Mouse (Mus musculus): Measurements from ENCODE around the gene Pde4c.
A peak's percentile ranks its signal among the peaks of the same experiment; 100 is the strongest.

The Pde4c gene

DNA sequence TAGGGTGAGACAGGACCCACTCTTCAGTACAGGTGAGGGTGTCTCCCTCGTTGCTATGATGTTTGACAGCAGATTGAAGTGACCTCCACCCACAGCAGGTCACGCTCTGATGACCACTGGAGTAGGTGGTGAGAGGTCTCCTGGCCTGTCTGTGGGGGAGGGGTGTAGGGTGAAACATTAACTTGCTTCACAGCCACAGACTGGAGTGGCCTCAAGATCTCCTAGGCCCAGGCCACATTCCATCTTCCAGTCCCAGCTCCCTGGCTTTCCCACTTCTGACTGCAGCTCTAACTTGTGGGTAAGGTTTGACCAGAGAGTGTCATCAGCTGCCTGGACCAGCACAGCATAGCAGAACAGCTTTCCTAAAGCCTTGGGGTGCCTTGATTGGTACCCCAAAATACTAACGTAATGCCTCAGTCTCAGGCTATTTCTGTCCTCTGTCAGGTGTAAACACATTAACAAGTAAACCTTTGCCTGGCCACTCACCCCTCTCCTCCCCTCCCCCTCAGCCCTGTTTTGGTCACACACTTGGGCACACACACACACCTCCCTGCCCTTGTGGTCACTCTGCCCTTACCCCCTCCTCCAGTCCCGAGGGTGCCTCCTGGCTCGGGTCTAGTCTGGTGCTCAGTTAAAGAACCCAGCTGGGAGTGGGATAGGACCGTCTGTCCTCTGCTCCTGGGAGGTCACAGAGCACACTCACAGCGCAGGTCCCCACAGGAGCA, at the start of gene Pde4c:
Gene Pde4c (plus strand): TSS at position 235 of the 725 bp plus-strand sequence.
- no peak for DNase-seq (ENCODE audit: low spot score in 2 of 2)

GRCm38 (mm10) chr8:70674109-70674508, 49.4 kb upstream of the Pde4c start:
- DNase-seq (ENCODE audit: low spot score in 2 of 2): no peak

DNA sequence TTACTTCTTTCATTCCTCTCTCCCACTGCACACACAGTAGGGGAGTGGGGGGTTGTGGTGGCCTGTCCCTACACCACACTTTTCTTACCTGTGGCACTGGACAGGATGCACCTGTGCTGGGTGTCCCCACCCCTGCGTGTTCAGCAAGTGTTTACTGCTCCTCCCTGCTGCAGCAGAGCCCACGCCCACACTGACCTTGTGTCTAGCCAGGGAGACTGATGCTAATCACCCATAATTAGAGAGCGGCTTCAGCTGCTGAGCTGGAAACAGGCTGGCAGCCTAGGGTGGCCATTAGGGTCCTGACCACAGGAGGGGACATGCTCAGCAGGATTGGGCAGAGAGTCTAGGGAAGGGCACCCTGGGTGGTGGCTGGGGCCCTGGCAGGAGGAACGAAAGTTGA, 48.8 kb upstream of the Pde4c start:
- DNase-seq (ENCODE audit: low spot score in 2 of 2): no peak

- no peak for DNase-seq (ENCODE audit: low spot score in 2 of 2)
Measured at GRCm38 (mm10) chr8:70675336-70675735, 48.2 kb upstream of the Pde4c start.

- DNase-seq (ENCODE audit: low spot score in 2 of 2): no peak
Measured at GRCm38 (mm10) chr8:70677451-70678080, 46.0 kb upstream of the Pde4c start.

GRCm38 (mm10) chr8:70678679-70679078, 44.8 kb upstream of the Pde4c start:
- DNase-seq (ENCODE audit: low spot score in 2 of 2): no peak

DNA sequence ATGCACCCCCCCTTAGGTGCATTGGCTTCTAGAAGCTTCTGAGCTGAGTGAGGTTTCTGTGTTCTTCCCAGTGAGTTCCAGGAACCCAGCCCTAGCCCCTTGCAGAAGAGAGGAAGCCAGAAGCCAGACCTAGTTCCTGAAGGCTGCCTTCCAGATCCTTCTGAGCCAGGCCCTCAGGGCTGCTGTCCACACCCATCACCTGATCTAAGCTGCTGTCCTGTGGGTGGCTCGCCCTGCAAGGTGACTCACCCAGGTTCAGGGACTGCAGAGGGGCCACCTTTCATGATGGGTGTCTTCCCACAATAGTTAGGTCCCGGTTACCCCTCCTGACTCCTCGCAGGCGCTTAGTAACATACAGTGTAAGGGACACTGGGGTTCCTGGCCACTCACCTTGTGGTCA, 44.1 kb upstream of the Pde4c start:
- no peak for DNase-seq (ENCODE audit: low spot score in 2 of 2)

- DNase-seq (ENCODE audit: low spot score in 2 of 2): no peak
Measured at GRCm38 (mm10) chr8:70680039-70680438, 43.5 kb upstream of the Pde4c start.

- DNase-seq (ENCODE audit: low spot score in 2 of 2): no peak
Measured at GRCm38 (mm10) chr8:70681410-70681809, 42.1 kb upstream of the Pde4c start.

GRCm38 (mm10) chr8:70682193-70682592, 41.3 kb upstream of the Pde4c start:
- no peak for DNase-seq (ENCODE audit: low spot score in 2 of 2)

DNA sequence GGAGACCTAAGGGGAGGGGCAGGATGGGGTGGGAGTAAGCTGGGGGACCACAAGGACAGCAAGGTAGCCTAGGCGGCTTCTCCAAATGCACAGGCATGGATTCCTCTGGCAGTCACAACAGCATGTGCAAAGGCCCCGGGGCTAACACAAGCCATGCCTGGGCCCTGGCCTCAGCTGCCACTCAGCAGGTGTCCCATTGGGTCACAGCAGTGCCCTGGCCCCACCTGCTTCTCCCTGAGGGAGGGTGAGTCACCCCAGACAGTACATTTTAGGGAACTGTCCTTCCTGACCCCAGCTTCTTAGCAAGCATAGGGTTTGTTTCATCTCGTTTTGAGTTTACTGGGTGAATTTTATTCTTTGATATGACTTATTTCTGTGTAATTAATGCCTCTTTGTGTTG, 40.8 kb upstream of the Pde4c start:
- DNase-seq (ENCODE audit: low spot score in 2 of 2): no peak

DNA sequence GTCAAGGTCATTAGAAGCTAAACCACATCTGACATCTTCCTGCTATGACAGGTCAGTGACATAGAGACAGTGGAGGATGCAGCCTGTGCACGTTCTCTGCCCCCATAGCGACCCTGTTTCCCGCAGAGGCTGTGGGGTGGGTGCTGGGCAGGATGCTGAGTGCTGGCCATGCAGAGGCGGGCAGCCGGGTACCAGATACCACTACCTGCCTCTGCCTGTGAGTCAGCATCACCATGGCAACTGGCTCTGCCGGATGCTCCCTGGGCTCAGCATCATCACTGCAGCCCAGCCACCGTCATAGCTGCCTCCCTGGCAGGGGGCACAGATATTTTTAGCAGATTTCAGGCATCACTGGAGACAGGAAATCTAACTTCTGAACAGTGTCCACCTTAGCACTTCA, 39.2 kb upstream of the Pde4c start:
- DNase-seq (ENCODE audit: low spot score in 2 of 2): peak; percentile 58 to 79

- DNase-seq (ENCODE audit: low spot score in 2 of 2): no peak
Measured at GRCm38 (mm10) chr8:70687576-70687975, 35.9 kb upstream of the Pde4c start.

DNA sequence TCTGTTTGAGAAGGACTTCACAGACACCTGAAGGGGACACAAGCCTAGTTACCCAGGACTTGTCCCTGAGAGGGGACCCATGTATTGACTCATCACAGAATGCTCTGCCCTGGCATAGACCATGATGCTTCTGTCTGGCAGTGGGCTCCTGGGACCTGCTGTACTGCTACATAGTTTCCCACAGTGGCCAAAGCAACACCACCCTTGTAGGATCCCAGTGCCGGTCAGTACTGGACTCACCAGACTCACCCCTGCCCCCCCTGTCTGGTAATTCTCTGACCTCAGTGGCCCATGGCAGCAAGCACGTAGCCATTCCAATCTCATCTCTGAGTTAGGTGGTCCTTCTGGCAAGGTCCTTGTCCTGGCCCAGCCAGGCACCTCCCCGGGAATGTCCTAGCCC, 35.4 kb upstream of the Pde4c start:
- DNase-seq (ENCODE audit: low spot score in 2 of 2): no peak

- no peak for DNase-seq (ENCODE audit: low spot score in 2 of 2)
Measured at GRCm38 (mm10) chr8:70689892-70690390, 33.6 kb upstream of the Pde4c start.

- no peak for DNase-seq (ENCODE audit: low spot score in 2 of 2)
Measured at GRCm38 (mm10) chr8:70691230-70691629, 32.3 kb upstream of the Pde4c start.

DNA sequence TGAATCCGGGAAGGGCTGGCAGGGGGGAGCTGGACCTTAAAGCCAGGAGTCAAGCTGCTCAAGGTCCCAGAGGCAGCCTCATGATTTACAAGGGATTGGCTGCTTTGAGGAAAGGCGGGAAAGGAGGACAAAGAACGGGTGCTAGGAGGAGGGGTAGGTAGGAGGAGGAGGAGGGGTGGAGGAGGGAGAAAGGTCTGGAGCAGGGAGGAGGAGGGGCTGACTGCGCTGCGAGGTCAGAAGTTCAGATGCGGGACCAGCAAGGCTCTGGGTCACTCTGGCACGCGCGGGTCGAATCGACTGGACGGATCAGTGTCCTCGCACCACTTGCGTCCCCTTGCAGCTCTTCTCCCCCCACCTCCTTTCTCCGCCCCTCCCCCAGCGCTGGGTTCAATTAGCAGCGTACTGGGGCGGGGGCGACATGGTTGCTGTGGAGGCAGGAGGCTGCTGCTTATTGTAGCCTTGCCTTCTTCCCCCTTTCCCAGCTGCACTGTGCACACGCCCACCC, 31.7 kb upstream of the Pde4c start:
- no peak for DNase-seq (ENCODE audit: low spot score in 2 of 2)

DNA sequence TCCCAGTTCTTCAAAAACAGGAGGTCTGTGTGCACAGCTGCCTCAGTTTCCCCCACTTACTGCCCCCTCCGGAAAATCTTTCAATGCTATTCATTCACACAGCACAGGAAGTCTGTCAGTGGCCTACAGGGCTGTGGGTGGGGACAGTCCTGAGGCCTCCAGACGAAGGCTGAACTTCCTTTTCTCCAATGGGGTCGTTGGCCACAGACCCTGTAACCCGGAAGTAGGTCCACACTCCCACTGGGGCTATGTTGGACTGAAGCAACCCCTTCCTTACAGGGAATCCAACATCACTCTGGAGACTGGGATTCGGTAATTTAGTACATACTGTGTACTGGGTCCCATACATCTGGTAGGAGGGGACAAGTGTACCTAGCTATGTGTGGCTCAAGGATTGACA, 29.9 kb upstream of the Pde4c start:
- no peak for DNase-seq (ENCODE audit: low spot score in 2 of 2)

- DNase-seq (ENCODE audit: low spot score in 2 of 2): no peak
Measured at GRCm38 (mm10) chr8:70695318-70696018, 28.1 kb upstream of the Pde4c start.

- no peak for DNase-seq (ENCODE audit: low spot score in 2 of 2)
Measured at GRCm38 (mm10) chr8:70696019-70696885, 27.3 kb upstream of the Pde4c start.

DNA sequence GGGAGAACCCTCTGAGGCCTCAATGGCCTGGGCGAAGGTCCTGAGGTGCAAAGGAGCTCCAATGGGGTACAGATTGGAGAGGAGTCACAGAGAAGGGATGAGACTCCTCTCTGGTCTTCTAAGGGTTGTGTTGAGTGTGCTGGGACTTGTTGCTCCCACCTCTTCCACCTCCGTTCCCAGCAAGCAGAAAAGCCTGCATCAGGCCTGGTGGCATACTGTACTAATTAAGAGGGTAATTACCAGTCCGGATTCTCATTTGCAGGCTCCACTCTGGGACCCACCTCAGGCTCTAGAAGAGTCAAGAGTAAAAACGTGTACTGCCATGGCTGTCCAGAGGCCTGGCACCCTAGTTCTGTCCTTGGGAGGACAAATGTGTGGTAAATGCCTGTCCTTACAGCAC, 26.6 kb upstream of the Pde4c start:
- no peak for DNase-seq (ENCODE audit: low spot score in 2 of 2)

Measured in frontal cortex, postnatal 14 days (tissue).